Mouse (Mus musculus): Measurements from ENCODE around the gene Rita1. TPM values are rescaled to one million over a fixed set of nuclear protein-coding genes. Genes with fewer than 3 reads are reported as not detected.

Gene Rita1
- total and polyA plus RNA-seq, 3 experiments: 14.2 to 16.0 (median 15.3) TPM

- H3K4me1 ChIP-seq (ENCODE audit: control insufficient read depth, insufficient read depth, low read length): peaks cover 48% of the 10 kb centered on the region
- no peak overlapping the region for H3K9ac ChIP-seq (ENCODE audit: low read depth, low read length)
- H3K36me3 ChIP-seq (ENCODE audit: control insufficient read depth, insufficient read depth, low read length): no peaks in the 10 kb centered on the region; the same call in 1 of the 2 replicates
- H3K27me3 ChIP-seq (ENCODE audit: control insufficient read depth, insufficient read depth, low read length): no peaks in the 10 kb centered on the region
- H3K27ac ChIP-seq: peak overlapping the region; percentile 83
- no peaks in the 10 kb centered on the region for H3K79me2 ChIP-seq (replicated peaks; ENCODE audit: control insufficient read depth, insufficient read depth, low read length)
- DNase-seq: peak in 1 of 2 experiments; percentile 46
- intact Hi-C loops (cut with DNase I): loop anchor here (2.0 kb wide), 1 partner anchor 16 kb away; no protein-coding TSS in a partner anchor
- WGBS: 30% methylated on average over 9 of the region's 9 CpGs
- H3K4me3 ChIP-seq: no peak overlapping the region
- no peak for TF ChIP-seq EP300 (IDR thresholded peaks at IDR 0.05; ENCODE audit: insufficient read depth, low read depth, low read length)
- TF ChIP-seq CTCF (IDR thresholded peaks at IDR 0.05): no peak
- TF ChIP-seq POLR2A (IDR thresholded peaks at IDR 0.05; ENCODE audit: insufficient read depth, low read depth, low read length): no peak
These were observed 45.6 kb downstream of the Rita1 start for GRCm38 (mm10) chr5:120566681-120567252.

- Histone ChIP-seq H3K4me3 (no peak overlapping the region), H3K4me1 (ENCODE audit: control insufficient read depth, insufficient read depth, low read length) (peaks cover 44% of the 10 kb centered on the region), H3K27me3 (ENCODE audit: control insufficient read depth, insufficient read depth, low read length) (no peaks in the 10 kb centered on the region), H3K9ac (ENCODE audit: low read depth, low read length) (no peak overlapping the region), H3K36me3 (ENCODE audit: control insufficient read depth, insufficient read depth, low read length) (no peaks in the 10 kb centered on the region; the same call in 1 of the 2 replicates), H3K79me2 (replicated peaks; ENCODE audit: control insufficient read depth, insufficient read depth, low read length) (no peaks in the 10 kb centered on the region), H3K27ac (peak overlapping the region; percentile 83)
- DNase-seq: peak in 1 of 2 experiments; percentile 44
- TF ChIP-seq CTCF (IDR thresholded peaks at IDR 0.05) (no peak), EP300 (IDR thresholded peaks at IDR 0.05; ENCODE audit: insufficient read depth, low read depth, low read length) (no peak), POLR2A (IDR thresholded peaks at IDR 0.05; ENCODE audit: insufficient read depth, low read depth, low read length) (no peak)
- 55% methylated on average over 5 of the region's 5 CpGs for WGBS
- intact Hi-C loops (cut with DNase I): loop anchor here (2.0 kb wide), 1 partner anchor 17 kb away; no protein-coding TSS in a partner anchor
These were observed 46.3 kb downstream of the Rita1 start for GRCm38 (mm10) chr5:120566101-120566500.

GRCm38 (mm10) chr5:120565171-120565905 lies 47.1 kb downstream of the Rita1 start:
- Histone ChIP-seq H3K9ac (ENCODE audit: low read depth, low read length) (no peak overlapping the region), H3K4me1 (ENCODE audit: control insufficient read depth, insufficient read depth, low read length) (peaks cover 38% of the 10 kb centered on the region), H3K79me2 (replicated peaks; ENCODE audit: control insufficient read depth, insufficient read depth, low read length) (no peaks in the 10 kb centered on the region), H3K27ac (peak overlapping the region; percentile 83; the same call in 1 of the 2 replicates), H3K36me3 (ENCODE audit: control insufficient read depth, insufficient read depth, low read length) (no peaks in the 10 kb centered on the region; the same call in 1 of the 2 replicates), H3K27me3 (ENCODE audit: control insufficient read depth, insufficient read depth, low read length) (no peaks in the 10 kb centered on the region), H3K4me3 (no peak overlapping the region)
- 62% methylated on average over 15 of the region's 15 CpGs for WGBS
- intact Hi-C loops (cut with DNase I): no loop called here
- no peak for DNase-seq
- no peak for TF ChIP-seq EP300 (IDR thresholded peaks at IDR 0.05; ENCODE audit: insufficient read depth, low read depth, low read length)
- no peak for TF ChIP-seq POLR2A (IDR thresholded peaks at IDR 0.05; ENCODE audit: insufficient read depth, low read depth, low read length)
- TF ChIP-seq CTCF (IDR thresholded peaks at IDR 0.05): no peak

- Histone ChIP-seq H3K27ac (peak overlapping the region; percentile 55; the same call in 1 of the 2 replicates), H3K36me3 (ENCODE audit: control insufficient read depth, insufficient read depth, low read length) (no peaks in the 10 kb centered on the region; the same call in 1 of the 2 replicates), H3K79me2 (replicated peaks; ENCODE audit: control insufficient read depth, insufficient read depth, low read length) (no peaks in the 10 kb centered on the region), H3K27me3 (ENCODE audit: control insufficient read depth, insufficient read depth, low read length) (no peaks in the 10 kb centered on the region), H3K9ac (ENCODE audit: low read depth, low read length) (no peak overlapping the region), H3K4me1 (ENCODE audit: control insufficient read depth, insufficient read depth, low read length) (peaks cover 37% of the 10 kb centered on the region), H3K4me3 (no peak overlapping the region)
- no peak for DNase-seq
- intact Hi-C loops (cut with DNase I): loop anchor here (1.0 kb wide), 1 partner anchor 25 kb away; the partner anchor contains the start of gene Iqcd
- TF ChIP-seq EP300 (IDR thresholded peaks at IDR 0.05; ENCODE audit: insufficient read depth, low read depth, low read length) (no peak), POLR2A (IDR thresholded peaks at IDR 0.05; ENCODE audit: insufficient read depth, low read depth, low read length) (no peak), CTCF (IDR thresholded peaks at IDR 0.05) (no peak)
- WGBS: 28% methylated on average over 4 of the region's 4 CpGs
These were observed 48.5 kb downstream of the Rita1 start for GRCm38 (mm10) chr5:120563914-120564311.

- Histone ChIP-seq H3K36me3 (ENCODE audit: control insufficient read depth, insufficient read depth, low read length) (no peaks in the 10 kb centered on the region; the same call in 1 of the 2 replicates), H3K9ac (ENCODE audit: low read depth, low read length) (peak overlapping the region; percentile 13; the same call in 1 of the 2 replicates), H3K4me1 (ENCODE audit: control insufficient read depth, insufficient read depth, low read length) (peaks cover 37% of the 10 kb centered on the region), H3K27me3 (ENCODE audit: control insufficient read depth, insufficient read depth, low read length) (no peaks in the 10 kb centered on the region), H3K4me3 (no peak overlapping the region), H3K79me2 (replicated peaks; ENCODE audit: control insufficient read depth, insufficient read depth, low read length) (no peaks in the 10 kb centered on the region), H3K27ac (peak overlapping the region; percentile 84)
- TF ChIP-seq EP300 (IDR thresholded peaks at IDR 0.05; ENCODE audit: insufficient read depth, low read depth, low read length) (0 out of 2 replicates have a peak, but pooled peaks have one; percentile 42), POLR2A (IDR thresholded peaks at IDR 0.05; ENCODE audit: insufficient read depth, low read depth, low read length) (0 out of 2 replicates have a peak, but pooled peaks have one; percentile 1), CTCF (IDR thresholded peaks at IDR 0.05) (no peak)
- WGBS: 34% methylated on average over 28 of the region's 28 CpGs
- DNase-seq: peak; percentile 74 to 84
- intact Hi-C loops (cut with DNase I): loop anchor here (1.0 kb wide), 1 partner anchor 26 kb away; the partner anchor contains the start of gene Iqcd
These were observed 49.2 kb downstream of the Rita1 start for GRCm38 (mm10) chr5:120562956-120563913.

All from heart, adult 2 months (tissue).